Mouse (Mus musculus) neural tube, embryonic 15.5 days (tissue): ENCODE measurements around the gene Zc3h12d. TPM values are rescaled to one million over a fixed set of nuclear protein-coding genes. Genes with fewer than 3 reads are reported as not detected.

Source experiments
- ATAC-seq: fragments of 200-750 bp; cut with Nextera tagmentation; 2 replicates; pipeline ENCODE4 v1.8.0; 2017; ENCODE audit warnings: mild to moderate bottlenecking, moderate TSS enrichment, moderate library complexity; ENCODE audit not compliant: low FRiP score
- H3K27ac ChIP-seq: fragments of 300-500 bp; sonication (generic); replicated peaks from 2 replicates; pipeline ENCODE4 v1.5.1; 2015; ENCODE audit warnings: mild to moderate bottlenecking, inconsistent platforms
- H3K27me3 ChIP-seq: fragments of 300-500 bp; sonication (generic); replicated peaks from 2 replicates; pipeline ENCODE4 v1.6.1; 2015; ENCODE audit warnings: inconsistent platforms
- H3K36me3 ChIP-seq: fragments of 300-500 bp; sonication (generic); 2 replicates; pipeline ENCODE4 v1.6.1; 2015; ENCODE audit warnings: inconsistent platforms
- H3K4me1 ChIP-seq: fragments of 300-500 bp; sonication (generic); 2 replicates; pipeline ENCODE4 v1.6.1; 2015; ENCODE audit warnings: inconsistent platforms
- H3K4me2 ChIP-seq: fragments of 300-500 bp; sonication (generic); 2 replicates; pipeline ENCODE4 v1.6.1; 2015; ENCODE audit warnings: inconsistent platforms, mild to moderate bottlenecking, moderate library complexity
- H3K4me3 ChIP-seq: fragments of 300-500 bp; sonication (generic); replicated peaks from 2 replicates; pipeline ENCODE4 v1.5.1; 2015; ENCODE audit warnings: mild to moderate bottlenecking, inconsistent platforms
- H3K9ac ChIP-seq: fragments of 300-500 bp; sonication (generic); replicated peaks from 2 replicates; pipeline ENCODE4 v1.6.1; 2015; ENCODE audit warnings: mild to moderate bottlenecking, inconsistent platforms
- H3K9me3 ChIP-seq: fragments of 300-500 bp; sonication (generic); replicated peaks from 2 replicates; pipeline ENCODE4 v1.6.1; 2016; ENCODE audit warnings: inconsistent platforms
- WGBS: fragments of 180-500 bp; shearing (Covaris S2); methylation state at CpG from one replicate; pipeline ENCODE4 v1.1.7; 2015; ENCODE audit warnings: mixed read lengths; 5-methylcytosine and 5-hydroxymethylcytosine counted together
- polyA plus RNA-seq: library from polyadenylated mRNA; unstranded; fragments of >200 nt; fragmentation: Nextera tagmentation; extraction: Ambion mirVana; gene quantifications from 2 replicates; pipeline ENCODE4 v1.2.1, GENCODE M21; 2015

The Zc3h12d gene
- polyA plus RNA-seq, 1 experiment from 2014 or later, result 0.19 TPM

DNA sequence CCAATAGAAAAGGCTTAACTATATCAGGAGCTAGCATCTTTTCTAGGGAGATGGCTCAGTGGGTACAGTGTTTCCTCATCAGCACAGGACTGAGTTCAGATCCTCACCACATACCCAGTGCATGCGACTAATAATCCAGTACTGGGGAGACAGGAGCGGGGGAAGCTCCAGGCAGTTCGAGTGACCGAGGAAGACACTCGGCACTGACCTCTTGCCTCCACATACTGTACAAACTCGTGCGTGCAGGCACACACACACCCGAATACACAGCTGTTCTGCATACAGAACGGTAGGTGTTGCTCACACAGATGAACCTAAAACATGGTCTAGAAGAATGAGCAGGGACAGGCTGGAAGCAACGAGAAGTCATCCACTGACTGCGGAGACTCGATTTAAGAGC lies 10.3 kb upstream of the Zc3h12d start:
- Histone ChIP-seq H3K27ac (no peak overlapping the region), H3K4me1 (no peaks in the 10 kb centered on the region), H3K9me3 (no peaks in the 10 kb centered on the region), H3K4me3 (no peak overlapping the region), H3K4me2 (no peak overlapping the region), H3K9ac (no peak overlapping the region), H3K27me3 (no peaks in the 10 kb centered on the region), H3K36me3 (peaks cover 44% of the 10 kb centered on the region)
- 96% methylated on average over 12 of the region's 12 CpGs for WGBS
- no peak for ATAC-seq

DNA sequence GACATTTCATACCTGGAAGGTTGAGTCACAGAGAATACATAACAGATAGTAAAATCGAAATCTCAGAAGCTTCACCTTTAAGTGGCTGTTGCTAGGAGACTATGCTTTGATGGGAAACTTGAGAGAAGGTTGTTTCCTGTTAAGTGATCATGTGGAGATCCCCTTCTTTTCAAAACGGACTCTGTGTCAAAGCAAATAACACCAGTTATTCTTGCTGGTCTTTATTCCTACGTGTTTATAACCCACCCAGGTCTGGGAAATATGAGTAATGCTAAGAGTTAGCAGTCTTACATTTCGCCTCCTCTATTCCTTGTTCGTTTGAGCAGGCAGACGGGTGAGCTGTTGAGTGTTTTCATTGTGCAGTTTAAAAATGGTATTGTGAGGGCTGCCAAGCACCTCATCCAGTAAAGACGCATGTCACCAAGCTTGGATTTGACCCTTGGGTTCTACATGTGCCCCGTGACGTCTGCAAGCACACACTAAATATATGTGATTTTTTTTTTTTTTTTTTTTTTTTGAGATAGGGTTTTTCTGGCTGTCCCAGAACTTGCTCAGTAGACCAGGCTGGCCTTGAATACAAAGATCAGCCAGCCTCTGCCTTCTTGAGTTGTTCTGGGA lies 7.5 kb upstream of the Zc3h12d start:
- peaks cover 28% of the 10 kb centered on the region for H3K36me3 ChIP-seq
- no peak overlapping the region for H3K4me2 ChIP-seq
- H3K27me3 ChIP-seq, result no peaks in the 10 kb centered on the region
- H3K27ac ChIP-seq, result no peak overlapping the region
- 86% methylated on average over 9 of the region's 9 CpGs for WGBS
- no peak for ATAC-seq
- H3K4me3 ChIP-seq, result no peak overlapping the region
- H3K9me3 ChIP-seq, result no peaks in the 10 kb centered on the region
- no peaks in the 10 kb centered on the region for H3K4me1 ChIP-seq
- no peak overlapping the region for H3K9ac ChIP-seq

DNA sequence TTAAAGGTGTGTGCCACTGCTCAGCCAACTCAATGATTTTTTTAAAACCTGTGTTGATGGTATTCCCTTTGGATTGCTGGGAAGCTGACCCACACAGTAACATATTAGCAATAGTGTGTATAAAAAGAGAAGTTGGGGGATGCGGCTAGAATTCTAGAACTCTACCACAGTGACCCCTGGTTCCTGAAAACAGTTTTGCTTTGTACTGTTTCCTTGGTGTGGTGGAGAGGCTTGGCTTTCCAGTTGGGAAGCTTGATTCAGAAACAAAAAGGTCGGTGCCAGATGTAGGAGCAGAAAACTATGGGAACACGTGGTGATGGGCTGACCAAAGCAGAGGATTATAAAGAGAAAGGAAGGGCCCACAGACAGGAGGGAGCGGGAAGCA lies 7.0 kb upstream of the Zc3h12d start:
- no peaks in the 10 kb centered on the region for H3K27me3 ChIP-seq
- H3K4me2 ChIP-seq, result no peak overlapping the region
- H3K36me3 ChIP-seq, result peaks cover 28% of the 10 kb centered on the region
- H3K9ac ChIP-seq, result no peak overlapping the region
- no peak overlapping the region for H3K27ac ChIP-seq
- no peaks in the 10 kb centered on the region for H3K9me3 ChIP-seq
- no peaks in the 10 kb centered on the region for H3K4me1 ChIP-seq
- 94% methylated on average over 4 of the region's 4 CpGs for WGBS
- no peak for ATAC-seq
- no peak overlapping the region for H3K4me3 ChIP-seq

DNA sequence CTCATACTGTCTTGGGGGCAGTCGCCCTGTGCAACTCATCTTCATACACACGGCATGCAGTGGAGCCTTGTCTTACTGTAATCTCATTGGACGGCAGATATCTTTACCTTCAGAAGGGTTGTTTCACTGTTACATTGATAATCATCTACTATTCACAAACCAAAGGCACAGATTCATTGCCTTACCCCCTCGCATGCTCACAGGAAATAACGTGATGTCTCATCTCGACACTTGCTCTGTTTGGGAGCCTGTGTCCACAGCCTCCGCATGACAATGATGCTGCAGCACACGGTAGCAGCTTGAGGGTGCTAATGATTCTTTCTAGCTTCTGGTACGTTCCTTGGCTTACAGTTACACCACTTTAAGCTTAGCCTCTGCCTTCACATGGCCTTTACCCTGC lies 6.2 kb upstream of the Zc3h12d start:
- Histone ChIP-seq H3K4me2 (no peak overlapping the region), H3K27me3 (no peaks in the 10 kb centered on the region), H3K9me3 (no peaks in the 10 kb centered on the region), H3K4me3 (no peak overlapping the region), H3K27ac (no peak overlapping the region), H3K9ac (no peak overlapping the region), H3K36me3 (peaks cover 23% of the 10 kb centered on the region), H3K4me1 (no peaks in the 10 kb centered on the region)
- no peak for ATAC-seq
- WGBS, result 95% methylated on average over 9 of the region's 9 CpGs

DNA sequence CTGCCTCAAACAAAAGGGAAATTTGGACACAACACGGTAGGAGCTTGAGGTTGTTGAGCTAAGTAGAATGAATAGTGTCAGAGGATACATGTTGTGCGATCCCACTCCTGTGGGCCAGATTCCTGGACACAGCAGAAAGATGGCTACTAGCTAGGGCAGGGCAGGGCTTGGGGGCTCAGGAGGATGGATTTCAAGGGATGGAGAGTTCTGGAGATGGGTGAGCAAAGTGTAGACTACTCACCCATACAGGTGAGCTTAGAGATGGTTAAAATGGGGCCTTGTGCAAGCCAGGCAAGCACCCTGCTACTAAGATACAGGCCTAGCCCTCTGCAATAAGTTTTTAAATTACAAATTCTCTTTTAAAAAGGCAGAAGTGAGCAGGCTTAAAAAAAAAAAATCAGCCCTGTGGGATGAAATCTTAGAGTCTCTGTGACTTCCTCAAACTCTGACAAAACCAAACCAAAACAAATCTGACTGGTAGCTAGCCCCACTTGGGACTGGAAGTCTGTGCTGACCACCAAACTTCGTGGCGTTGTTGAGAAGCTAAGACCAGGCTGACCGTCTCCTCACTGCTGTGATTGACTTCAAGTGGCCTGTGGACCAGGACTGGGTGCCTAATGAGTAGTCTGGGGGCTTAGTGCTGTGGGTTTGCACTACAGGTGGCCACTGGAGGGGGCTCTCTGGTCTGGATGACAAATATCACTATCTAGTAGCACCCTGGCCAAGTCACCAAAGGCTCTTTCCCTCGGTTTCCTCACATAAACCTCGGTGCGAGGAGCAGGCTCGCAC lies 1.3 kb downstream of the Zc3h12d start:
- WGBS, result 89% methylated on average over 9 of the region's 9 CpGs
- Histone ChIP-seq H3K27ac (no peak overlapping the region), H3K4me1 (peaks cover 7% of the 10 kb centered on the region), H3K4me2 (no peak overlapping the region), H3K9ac (no peak overlapping the region), H3K36me3 (no peaks in the 10 kb centered on the region), H3K27me3 (no peaks in the 10 kb centered on the region), H3K9me3 (no peaks in the 10 kb centered on the region), H3K4me3 (no peak overlapping the region)
- ATAC-seq, result no peak

DNA sequence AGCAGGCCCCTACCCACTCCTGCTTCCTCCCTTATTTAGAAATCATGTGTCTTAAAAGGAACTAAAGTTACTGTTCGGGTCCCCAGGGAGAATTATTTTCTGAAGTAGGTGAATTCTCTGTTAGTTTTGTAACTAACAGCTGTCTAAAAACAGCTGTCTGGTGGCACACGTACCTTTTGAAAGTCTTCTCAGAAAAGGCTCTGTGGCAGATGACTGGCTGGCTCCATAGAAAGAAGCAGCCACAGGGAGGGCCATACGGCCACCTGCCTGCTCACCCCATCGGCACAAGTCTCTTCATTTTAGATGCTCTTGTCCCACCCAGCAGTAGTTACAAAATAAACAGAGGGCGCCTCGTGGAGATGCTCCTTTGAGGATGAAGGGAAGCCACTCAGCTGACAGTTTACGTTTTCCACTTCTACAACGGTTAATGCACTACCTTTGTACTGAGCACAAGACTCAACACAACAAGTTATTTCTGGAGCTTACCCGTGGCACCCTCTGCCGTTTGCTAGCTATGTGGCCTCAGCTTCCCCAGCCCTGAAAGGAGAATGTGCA lies 2.5 kb downstream of the Zc3h12d start:
- H3K27me3 ChIP-seq, result no peaks in the 10 kb centered on the region
- no peak for ATAC-seq
- WGBS, result 78% methylated on average over 10 of the region's 10 CpGs
- H3K4me3 ChIP-seq, result no peak overlapping the region
- H3K36me3 ChIP-seq, result no peaks in the 10 kb centered on the region
- H3K4me2 ChIP-seq, result no peak overlapping the region
- no peak overlapping the region for H3K9ac ChIP-seq
- no peaks in the 10 kb centered on the region for H3K9me3 ChIP-seq
- H3K27ac ChIP-seq, result no peak overlapping the region
- H3K4me1 ChIP-seq, result peaks cover 7% of the 10 kb centered on the region

DNA sequence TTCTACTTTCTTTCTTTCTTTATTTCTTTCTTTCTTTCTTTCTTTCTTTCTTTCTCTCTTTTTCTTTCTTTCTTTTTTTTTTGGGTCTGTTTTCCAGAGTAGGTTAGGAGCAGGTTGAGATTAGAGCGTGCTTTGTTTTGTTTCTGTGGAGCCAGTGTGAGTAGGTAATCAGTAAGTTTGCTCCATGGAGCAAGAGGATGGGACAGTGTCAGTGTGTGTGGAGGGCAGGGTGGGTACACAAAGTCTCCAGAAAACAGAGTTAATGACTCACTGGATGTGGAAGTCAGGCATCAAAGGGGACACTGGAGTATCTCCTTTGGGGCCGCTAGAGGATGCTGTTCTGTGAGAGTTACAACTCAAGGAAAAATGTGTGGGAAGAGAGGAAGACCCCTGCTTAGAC lies 4.6 kb downstream of the Zc3h12d start:
- WGBS, result 84% methylated on average over 2 of the region's 2 CpGs
- peaks cover 8% of the 10 kb centered on the region for H3K4me1 ChIP-seq
- no peak overlapping the region for H3K4me3 ChIP-seq
- H3K27me3 ChIP-seq, result no peaks in the 10 kb centered on the region
- H3K9ac ChIP-seq, result no peak overlapping the region
- no peaks in the 10 kb centered on the region for H3K9me3 ChIP-seq
- ATAC-seq, result no peak
- H3K36me3 ChIP-seq, result no peaks in the 10 kb centered on the region
- no peak overlapping the region for H3K27ac ChIP-seq
- no peak overlapping the region for H3K4me2 ChIP-seq

DNA sequence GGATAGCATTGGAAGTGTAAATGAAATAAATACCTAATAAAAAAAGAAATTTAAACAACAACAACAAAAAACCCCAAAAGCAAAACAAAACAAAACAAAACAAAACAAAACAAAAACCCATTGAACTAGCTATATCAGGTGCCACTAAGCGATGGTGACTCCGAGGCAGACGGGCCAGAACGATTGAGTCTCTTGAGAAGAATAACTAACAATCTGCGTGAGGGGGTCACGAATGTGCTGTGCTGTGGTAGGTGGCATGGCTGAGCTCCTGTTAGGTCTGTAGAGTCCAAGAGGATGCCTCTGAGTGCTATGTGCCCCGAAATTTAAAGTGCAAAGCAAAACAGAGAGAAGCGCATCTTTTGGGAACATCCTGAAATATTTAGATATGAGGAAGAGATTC lies 5.2 kb downstream of the Zc3h12d start:
- Histone ChIP-seq H3K4me1 (peaks cover 3% of the 10 kb centered on the region), H3K27ac (no peak overlapping the region), H3K9ac (no peak overlapping the region), H3K27me3 (no peaks in the 10 kb centered on the region), H3K4me3 (no peak overlapping the region), H3K9me3 (no peaks in the 10 kb centered on the region), H3K36me3 (no peaks in the 10 kb centered on the region), H3K4me2 (no peak overlapping the region)
- no peak for ATAC-seq
- 93% methylated on average over 8 of the region's 8 CpGs for WGBS

DNA sequence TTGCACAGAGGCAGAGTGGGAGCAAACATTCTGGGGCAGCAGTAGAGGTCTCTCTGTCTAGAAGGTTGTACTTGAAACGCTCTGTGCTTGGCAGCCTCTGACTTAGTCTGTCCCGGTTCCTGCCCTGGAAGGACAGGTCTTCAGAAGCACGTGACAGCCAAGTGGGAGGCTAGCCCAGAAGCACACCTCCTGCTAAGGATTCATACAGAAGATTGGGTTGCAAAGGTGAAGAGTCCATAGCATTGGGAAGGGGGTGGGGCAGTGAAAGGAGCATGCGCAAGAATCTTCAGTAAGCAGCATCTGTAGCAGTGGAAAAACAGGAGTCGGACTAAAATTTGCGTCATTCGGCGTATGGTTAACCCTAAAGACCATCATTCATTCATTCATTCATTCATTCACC lies 5.8 kb downstream of the Zc3h12d start:
- Histone ChIP-seq H3K27me3 (no peaks in the 10 kb centered on the region), H3K4me2 (no peak overlapping the region), H3K36me3 (no peaks in the 10 kb centered on the region), H3K4me3 (no peak overlapping the region), H3K4me1 (peaks cover 3% of the 10 kb centered on the region; the same call in 1 of the 2 replicates), H3K9ac (no peak overlapping the region), H3K27ac (no peak overlapping the region), H3K9me3 (no peaks in the 10 kb centered on the region)
- no peak for ATAC-seq
- WGBS, result 94% methylated on average over 8 of the region's 8 CpGs

DNA sequence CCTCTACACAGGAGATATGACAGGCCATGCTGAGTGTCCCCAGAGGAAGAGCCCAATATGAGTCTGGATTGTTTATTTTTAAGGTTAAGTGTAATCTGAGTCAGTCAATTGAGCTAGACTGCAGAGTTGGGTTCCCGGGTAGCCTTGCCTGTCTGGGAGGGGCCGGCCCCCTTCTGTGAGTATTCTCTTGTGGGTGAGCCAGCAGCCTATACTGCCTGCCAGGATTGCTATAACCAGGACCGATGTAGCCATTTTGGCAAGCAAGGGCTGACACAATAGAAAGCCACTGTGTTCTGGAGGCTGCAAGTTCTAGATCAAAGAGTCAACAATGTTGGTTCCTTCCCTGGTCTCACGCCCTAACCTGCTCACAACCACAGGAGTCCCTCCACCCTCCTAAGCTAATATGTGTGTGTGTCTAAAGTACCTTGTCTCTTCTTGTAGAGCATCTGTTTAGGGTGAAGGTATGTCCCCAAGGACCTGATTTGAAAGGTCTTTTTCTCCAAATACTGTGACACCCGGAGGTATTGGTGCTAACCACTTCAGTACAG lies 6.7 kb downstream of the Zc3h12d start:
- Histone ChIP-seq H3K36me3 (no peaks in the 10 kb centered on the region), H3K4me3 (no peak overlapping the region), H3K9me3 (no peaks in the 10 kb centered on the region), H3K27ac (no peak overlapping the region), H3K4me1 (peaks cover 3% of the 10 kb centered on the region; the same call in 1 of the 2 replicates), H3K9ac (no peak overlapping the region), H3K27me3 (no peaks in the 10 kb centered on the region), H3K4me2 (no peak overlapping the region)
- WGBS, result 92% methylated on average over 5 of the region's 5 CpGs
- ATAC-seq, result no peak

DNA sequence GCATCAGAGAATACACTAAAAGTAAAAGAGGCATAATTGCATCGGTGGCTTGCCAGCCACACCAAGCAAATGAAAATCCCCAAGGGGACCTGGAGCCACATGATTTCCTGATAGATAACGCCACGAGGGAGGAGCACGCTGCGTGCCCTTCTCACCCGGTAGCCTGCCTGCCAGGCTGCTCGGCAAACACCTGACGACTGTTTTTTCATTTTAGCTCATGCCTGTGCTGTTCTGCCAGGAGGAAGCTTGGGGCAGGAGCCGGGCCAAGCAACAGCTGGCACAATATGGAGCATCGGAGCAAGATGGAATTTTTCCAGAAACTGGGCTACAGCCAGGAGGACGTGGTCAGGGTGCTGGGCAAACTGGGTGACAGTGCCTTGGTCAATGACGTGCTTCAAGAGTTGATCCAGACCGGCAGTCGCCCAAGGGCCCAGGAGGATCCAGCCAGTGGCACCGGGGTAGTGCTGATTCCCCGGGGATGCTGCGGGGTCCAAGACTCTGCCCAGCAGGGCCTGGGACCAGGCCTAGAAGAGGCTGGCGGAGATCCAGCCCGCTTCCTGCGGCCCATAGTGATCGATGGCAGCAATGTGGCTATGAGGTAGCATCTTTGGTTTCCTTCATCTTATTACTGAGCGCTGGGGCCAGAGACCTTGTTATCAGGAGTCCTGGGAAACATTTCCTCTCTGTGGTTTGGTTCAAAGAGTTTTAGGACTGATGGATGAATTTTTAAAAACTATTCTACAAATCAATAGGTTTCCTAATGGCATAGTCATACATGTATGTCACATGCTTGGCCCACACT lies 7.5 kb downstream of the Zc3h12d start:
- Histone ChIP-seq H3K27ac (no peak overlapping the region), H3K9ac (no peak overlapping the region), H3K4me1 (peaks cover 3% of the 10 kb centered on the region; the same call in 1 of the 2 replicates), H3K4me2 (no peak overlapping the region), H3K36me3 (no peaks in the 10 kb centered on the region), H3K4me3 (no peak overlapping the region), H3K9me3 (no peaks in the 10 kb centered on the region), H3K27me3 (no peaks in the 10 kb centered on the region)
- ATAC-seq, result no peak
- WGBS, result 85% methylated on average over 22 of the region's 22 CpGs
